Mouse (Mus musculus) cerebellum, adult 2 months (tissue): ENCODE results near the gene Ctnna2. TPM values are rescaled to one million over a fixed set of nuclear protein-coding genes. Genes with fewer than 3 reads are reported as not detected.

Source experiments
- DNase-seq, 2 experiments: peaks; one replicate each; pipeline ENCODE4 v3.0.0; 2021
- H3K27ac ChIP-seq: fragments of 200-500 bp; 2 replicates; pipeline ENCODE4 v1.5.1; 2012; ENCODE audit warnings: low read length, control low read depth, inconsistent platforms; ENCODE audit not compliant: insufficient read depth
- H3K27me3 ChIP-seq: fragments of 200-500 bp; 2 replicates; pipeline ENCODE4 v1.6.1; 2012; ENCODE audit warnings: inconsistent platforms, mild to moderate bottlenecking, low read length, moderate library complexity; ENCODE audit not compliant: control insufficient read depth, insufficient read depth
- H3K4me1 ChIP-seq: fragments of 200-500 bp; 2 replicates; pipeline ENCODE4 v1.6.1; 2011; ENCODE audit warnings: low read length; ENCODE audit not compliant: control insufficient read depth, insufficient read depth
- H3K4me3 ChIP-seq: fragments of 200-500 bp; replicated peaks from 2 replicates; pipeline ENCODE3; 2011; ENCODE audit warnings: mild to moderate bottlenecking, low read depth, low read length, control low read depth; ENCODE audit not compliant: insufficient read depth
- CTCF ChIP-seq: fragments of 200-500 bp; IDR thresholded peaks from 2 replicates; pipeline ENCODE4 v1.5.1; 2011; ENCODE audit warnings: low read depth, mild to moderate bottlenecking, control low read depth, low read length, moderate library complexity, borderline replicate concordance; ENCODE audit not compliant: insufficient read depth
- POLR2A ChIP-seq: fragments of 200-500 bp; IDR thresholded peaks from 2 replicates; pipeline ENCODE4 v1.6.1; 2011; ENCODE audit warnings: low read length, control low read depth, borderline replicate concordance; ENCODE audit not compliant: insufficient read depth
- WGBS: fragments of 180-500 bp; shearing (Covaris S2); methylation state at CpG from one replicate; pipeline ENCODE4 v1.1.7; 2018; 5-methylcytosine and 5-hydroxymethylcytosine counted together
- polyA plus RNA-seq: library from polyadenylated mRNA; depleted of rRNA; stranded (reverse); fragments of >200 nt; gene quantifications from 2 replicates; pipeline ENCODE4 v1.2.3, GENCODE M21; 2012

Gene Ctnna2
- polyA plus RNA-seq, 1 experiment, result 49.2 TPM

GRCm38 (mm10) chr6:77446861-77447260, 532.6 kb downstream of the Ctnna2 start:
- Histone ChIP-seq H3K4me3 (no peak overlapping the region), H3K27me3 (no peaks in the 10 kb centered on the region), H3K27ac (no peak overlapping the region), H3K4me1 (no peaks in the 10 kb centered on the region)
- WGBS, result 100% methylated on average over 1 of the region's 1 CpGs
- TF ChIP-seq CTCF, result no peak
- TF ChIP-seq POLR2A, result no peak
- DNase-seq, result no peak

- TF ChIP-seq CTCF, result no peak
- TF ChIP-seq POLR2A, result no peak
- H3K27me3 ChIP-seq, result no peaks in the 10 kb centered on the region
- no peak overlapping the region for H3K4me3 ChIP-seq
- WGBS, result 88% methylated on average over 11 of the region's 11 CpGs
- no peak for DNase-seq
- H3K27ac ChIP-seq, result no peak overlapping the region
- H3K4me1 ChIP-seq, result no peaks in the 10 kb centered on the region
These were observed 535.6 kb downstream of the Ctnna2 start for GRCm38 (mm10) chr6:77443906-77444305.

- H3K27me3 ChIP-seq, result no peaks in the 10 kb centered on the region
- 92% methylated on average over 5 of the region's 5 CpGs for WGBS
- H3K27ac ChIP-seq, result no peak overlapping the region
- no peaks in the 10 kb centered on the region for H3K4me1 ChIP-seq
- TF ChIP-seq POLR2A, result no peak
- no peak for TF ChIP-seq CTCF
- DNase-seq, result no peak
- no peak overlapping the region for H3K4me3 ChIP-seq
These were observed 538.4 kb downstream of the Ctnna2 start for GRCm38 (mm10) chr6:77441051-77441450.

GRCm38 (mm10) chr6:77430381-77430780, 549.1 kb downstream of the Ctnna2 start:
- TF ChIP-seq POLR2A, result no peak
- TF ChIP-seq CTCF, result no peak
- Histone ChIP-seq H3K27me3 (no peaks in the 10 kb centered on the region; the same call in 1 of the 2 replicates), H3K4me1 (peaks cover 17% of the 10 kb centered on the region; the same call in 1 of the 2 replicates), H3K27ac (no peak overlapping the region), H3K4me3 (no peak overlapping the region)
- DNase-seq, result peak in 1 of 2 experiments; percentile 36
- 26% methylated on average over 4 of the region's 4 CpGs for WGBS

- DNase-seq, result peak; percentile 69 to 86
- TF ChIP-seq POLR2A (no peak), CTCF (no peak)
- H3K4me1 ChIP-seq, result peaks cover 18% of the 10 kb centered on the region; the same call in 1 of the 2 replicates
- H3K4me3 ChIP-seq, result no peak overlapping the region
- no peak overlapping the region for H3K27ac ChIP-seq
- no peaks in the 10 kb centered on the region; the same call in 1 of the 2 replicates for H3K27me3 ChIP-seq
These were observed 553.8 kb downstream of the Ctnna2 start for GRCm38 (mm10) chr6:77425746-77426145.

- 51% methylated on average over 4 of the region's 4 CpGs for WGBS
- Histone ChIP-seq H3K4me1 (peaks cover 12% of the 10 kb centered on the region; the same call in 1 of the 2 replicates), H3K4me3 (no peak overlapping the region), H3K27ac (no peak overlapping the region), H3K27me3 (no peaks in the 10 kb centered on the region; the same call in 1 of the 2 replicates)
- DNase-seq, result peak in 1 of 2 experiments; percentile 64
- TF ChIP-seq CTCF (no peak), POLR2A (no peak)
These were observed 554.7 kb downstream of the Ctnna2 start for GRCm38 (mm10) chr6:77424826-77425225.

- peak in 1 of 2 experiments; percentile 23 for DNase-seq
- Histone ChIP-seq H3K27ac (no peak overlapping the region), H3K4me1 (peaks cover 12% of the 10 kb centered on the region; the same call in 1 of the 2 replicates), H3K27me3 (no peaks in the 10 kb centered on the region), H3K4me3 (no peak overlapping the region)
- TF ChIP-seq POLR2A (no peak), CTCF (no peak)
- WGBS, result 45% methylated on average over 3 of the region's 3 CpGs
These were observed 557.8 kb downstream of the Ctnna2 start for GRCm38 (mm10) chr6:77421564-77422139.

- 7% methylated on average over 1 of the region's 1 CpGs for WGBS
- H3K27me3 ChIP-seq, result no peaks in the 10 kb centered on the region
- DNase-seq, result peak in 1 of 2 experiments; percentile 60
- H3K4me3 ChIP-seq, result no peak overlapping the region
- no peak for TF ChIP-seq POLR2A
- no peak for TF ChIP-seq CTCF
- H3K27ac ChIP-seq, result no peak overlapping the region
- no peaks in the 10 kb centered on the region for H3K4me1 ChIP-seq
These were observed 562.5 kb downstream of the Ctnna2 start for GRCm38 (mm10) chr6:77416999-77417398.
